Mouse (Mus musculus): ENCODE results near the gene Dock1.

Dock1 gene

GRCm38 (mm10) chr7:134695431-134695830 is 25.0 kb downstream of the Dock1 start:
- in situ Hi-C loops (cut with MboI, MseI) = no loop called here

DNA sequence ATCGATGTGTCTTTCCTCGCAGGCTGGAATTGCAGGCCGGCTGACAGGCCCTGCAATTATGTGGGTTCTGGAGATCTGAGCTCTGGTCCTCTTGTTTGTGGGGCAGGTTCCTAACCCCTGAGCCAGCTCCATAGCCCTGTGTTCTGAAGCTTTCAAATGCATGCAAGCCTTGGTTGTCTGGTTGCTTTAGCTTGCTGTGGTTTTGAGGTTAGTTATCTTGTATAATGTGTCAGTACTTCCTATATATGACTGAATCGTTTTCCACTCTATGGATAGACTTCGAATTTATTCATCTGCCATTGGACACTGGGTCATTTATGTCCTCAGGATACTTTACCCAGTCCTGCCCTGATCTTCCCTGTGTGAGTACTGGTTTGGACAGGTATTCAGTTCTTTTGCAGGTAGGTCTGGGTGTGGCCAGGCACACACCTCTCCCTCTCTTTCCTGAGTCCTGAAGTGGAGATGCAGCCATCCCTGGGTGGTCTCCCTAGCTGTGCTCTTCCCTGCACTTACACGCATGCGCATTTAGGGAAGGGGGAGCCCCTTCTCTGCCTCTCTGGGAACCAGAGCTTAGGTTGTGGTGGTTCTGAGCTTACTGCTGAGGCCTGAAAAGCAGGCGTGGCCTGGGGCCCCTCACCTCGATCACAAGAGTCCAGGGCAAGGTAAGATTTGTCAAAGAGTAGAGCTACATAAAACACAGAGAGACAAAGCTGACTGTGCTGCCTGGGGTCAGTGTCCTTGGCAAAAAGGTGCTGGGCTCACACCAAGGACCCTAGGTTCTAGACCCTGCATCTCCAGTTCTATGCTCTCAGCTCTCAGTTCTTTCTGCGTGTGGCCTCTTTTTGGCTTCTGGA is 25.9 kb downstream of the Dock1 start:
- in situ Hi-C loops (cut with MboI, MseI) = no loop called here

GRCm38 (mm10) chr7:134697479-134697878 is 27.0 kb downstream of the Dock1 start:
- in situ Hi-C loops (cut with MboI, MseI) = no loop called here

DNA sequence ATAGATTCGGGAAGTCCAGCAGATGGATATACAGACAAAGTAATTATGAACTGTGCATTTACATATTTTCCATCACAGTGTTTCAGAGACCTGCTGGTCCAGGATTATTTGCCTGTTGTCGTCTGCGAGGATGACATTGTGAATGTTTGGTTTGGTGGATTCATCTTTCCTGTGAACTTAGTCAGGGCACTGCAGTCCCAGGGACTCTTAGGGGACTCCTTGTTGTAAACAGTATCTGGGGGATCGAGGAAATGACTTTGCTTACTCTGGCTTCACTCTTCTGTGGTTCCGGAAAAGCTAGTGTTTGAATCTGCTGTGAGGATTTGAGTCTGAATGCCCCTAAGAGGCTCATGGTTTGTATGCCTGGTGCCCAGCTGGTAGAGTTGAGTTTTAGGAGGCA is 27.8 kb downstream of the Dock1 start:
- in situ Hi-C loops (cut with MboI, MseI) = no loop called here

DNA sequence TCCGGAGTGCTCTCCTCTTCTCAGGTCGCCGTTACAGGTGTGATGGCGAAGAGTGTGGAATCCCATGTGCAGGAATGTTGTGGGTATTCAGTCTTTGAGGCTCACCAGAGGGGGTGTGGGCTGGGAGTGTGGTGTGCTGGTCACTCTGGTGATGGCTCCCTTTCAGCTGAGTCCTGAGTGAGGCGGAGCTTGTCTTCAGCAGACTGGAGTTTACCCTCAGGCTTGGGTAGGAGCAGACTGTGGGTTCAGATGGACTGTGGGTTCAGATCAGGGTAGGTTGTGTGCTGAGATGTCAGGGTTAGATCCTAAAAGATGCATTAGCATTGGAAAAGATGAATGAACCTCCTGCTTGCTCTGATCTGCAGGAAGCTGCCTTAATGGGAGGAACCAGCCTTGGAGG is 29.5 kb downstream of the Dock1 start:
- in situ Hi-C loops (cut with MboI, MseI) = no loop called here

GRCm38 (mm10) chr7:134702481-134702880 is 32.0 kb downstream of the Dock1 start:
- in situ Hi-C loops (cut with MboI, MseI) = no loop called here

- in situ Hi-C loops (cut with MboI, MseI) = no loop called here
Measured at GRCm38 (mm10) chr7:134703704-134704103, 33.2 kb downstream of the Dock1 start.

- in situ Hi-C loops (cut with MboI, MseI) = no loop called here
Measured at GRCm38 (mm10) chr7:134709226-134709853, 38.9 kb downstream of the Dock1 start.

DNA sequence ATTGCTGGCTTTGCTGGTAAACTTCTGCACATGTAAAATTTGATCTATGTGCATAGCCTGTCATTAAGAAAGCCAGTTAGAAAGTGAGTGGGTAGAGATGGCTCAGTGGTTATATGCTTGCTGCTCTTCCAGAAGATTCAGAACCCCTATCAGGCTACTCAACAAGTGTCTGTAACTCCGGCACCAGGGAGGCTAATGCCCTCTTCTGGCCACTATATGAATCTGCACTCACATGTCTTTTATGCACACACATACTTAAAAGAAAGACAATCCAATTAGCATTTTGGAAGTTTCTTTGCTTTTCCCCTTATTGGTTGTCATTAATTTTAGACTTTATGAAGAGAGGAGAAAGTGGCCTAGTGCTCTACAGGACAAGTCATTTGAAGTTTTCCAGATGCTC is 41.1 kb downstream of the Dock1 start:
- in situ Hi-C loops (cut with MboI, MseI) = no loop called here

DNA sequence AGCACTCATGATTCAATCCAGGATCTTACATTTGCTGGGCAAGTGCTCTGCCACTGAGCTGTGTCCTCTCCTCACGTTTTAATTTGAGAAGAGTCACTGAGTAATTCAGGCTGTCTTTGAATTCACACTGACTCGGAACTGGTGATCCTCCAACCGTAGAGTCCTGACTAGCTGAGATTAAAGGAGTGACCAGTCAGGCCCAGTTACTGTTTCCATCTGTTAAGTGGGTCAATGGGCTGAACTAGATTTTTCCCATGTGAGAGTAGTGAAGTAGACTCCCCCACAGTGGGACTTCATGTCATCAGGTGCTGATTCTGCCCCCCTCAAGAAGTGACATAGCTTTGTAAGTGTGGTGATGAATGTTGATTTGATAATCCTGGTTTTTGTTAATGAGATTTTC is 49.0 kb downstream of the Dock1 start:
- in situ Hi-C loops (cut with MboI, MseI) = no loop called here

GRCm38 (mm10) chr7:134722361-134722760 is 51.9 kb downstream of the Dock1 start:
- in situ Hi-C loops (cut with MboI, MseI) = no loop called here

DNA sequence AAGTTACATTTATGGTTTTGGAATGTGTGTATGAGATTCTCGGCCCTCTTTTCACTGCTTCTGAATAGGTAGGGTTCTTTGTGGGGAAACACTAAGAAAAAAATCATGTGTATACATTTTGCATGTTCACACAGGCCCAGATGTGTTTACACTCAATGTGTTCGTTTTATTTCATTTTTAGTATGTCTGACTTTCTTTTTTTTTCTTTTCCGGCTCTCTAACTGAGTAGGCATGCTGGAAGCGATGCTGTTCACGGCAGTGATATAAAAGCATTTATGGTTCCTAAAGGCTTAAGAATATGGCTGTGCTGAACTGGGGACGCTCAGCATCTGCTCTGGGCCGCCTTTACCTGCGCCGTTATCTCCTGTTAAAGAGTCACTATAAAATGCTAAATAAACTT is 52.5 kb downstream of the Dock1 start:
- in situ Hi-C loops (cut with MboI, MseI) = no loop called here

GRCm38 (mm10) chr7:134723509-134723908 is 53.1 kb downstream of the Dock1 start:
- in situ Hi-C loops (cut with MboI, MseI) = no loop called here

GRCm38 (mm10) chr7:134724841-134725240 is 54.4 kb downstream of the Dock1 start:
- in situ Hi-C loops (cut with MboI, MseI) = no loop called here

DNA sequence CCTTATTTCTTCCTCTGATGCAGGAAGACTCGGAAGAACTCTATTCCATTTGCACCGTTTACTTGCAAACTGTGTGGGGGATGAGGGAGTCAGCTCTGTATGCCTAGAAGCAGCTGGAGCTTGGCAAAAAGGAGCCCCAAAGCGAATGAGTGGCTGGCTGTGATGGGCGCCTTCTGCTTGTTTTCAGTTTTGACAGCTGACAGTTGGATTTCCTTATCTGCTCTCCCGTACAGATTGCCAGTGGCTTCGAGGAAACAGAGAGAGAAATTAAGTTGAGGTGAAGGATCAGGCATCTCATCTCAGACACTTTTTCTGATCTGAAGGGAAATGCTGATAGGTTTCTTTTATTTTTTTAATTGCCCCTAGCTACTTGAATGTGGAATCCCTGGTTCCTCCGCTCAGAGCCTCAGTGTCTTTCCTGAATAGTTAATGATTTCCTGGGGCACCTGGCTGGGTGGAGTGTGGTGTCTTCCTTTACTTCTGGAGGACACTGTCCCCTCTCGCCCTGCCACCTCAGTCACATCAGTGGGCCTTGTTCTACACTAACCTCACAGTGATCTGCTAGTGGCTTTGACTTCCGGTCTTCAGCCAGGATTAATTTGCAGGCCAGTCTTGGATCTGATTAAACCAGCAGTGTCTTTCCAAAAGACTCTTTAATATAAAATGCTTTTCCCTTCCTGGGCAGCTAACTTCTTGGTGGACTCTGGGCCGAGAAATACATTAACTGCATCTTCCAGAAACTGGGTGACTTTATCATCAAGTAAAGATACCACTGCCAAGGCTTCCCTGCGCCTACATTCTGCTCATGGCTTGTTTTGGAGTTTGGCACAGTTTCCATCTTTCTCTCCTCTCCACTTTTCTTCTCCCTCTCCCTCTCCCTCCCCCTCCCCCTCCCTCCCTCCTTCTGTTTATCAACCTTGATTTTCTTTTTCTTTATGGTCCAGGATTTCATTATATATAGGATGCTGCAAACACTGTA is 55.4 kb downstream of the Dock1 start:
- in situ Hi-C loops (cut with MboI, MseI) = no loop called here

DNA sequence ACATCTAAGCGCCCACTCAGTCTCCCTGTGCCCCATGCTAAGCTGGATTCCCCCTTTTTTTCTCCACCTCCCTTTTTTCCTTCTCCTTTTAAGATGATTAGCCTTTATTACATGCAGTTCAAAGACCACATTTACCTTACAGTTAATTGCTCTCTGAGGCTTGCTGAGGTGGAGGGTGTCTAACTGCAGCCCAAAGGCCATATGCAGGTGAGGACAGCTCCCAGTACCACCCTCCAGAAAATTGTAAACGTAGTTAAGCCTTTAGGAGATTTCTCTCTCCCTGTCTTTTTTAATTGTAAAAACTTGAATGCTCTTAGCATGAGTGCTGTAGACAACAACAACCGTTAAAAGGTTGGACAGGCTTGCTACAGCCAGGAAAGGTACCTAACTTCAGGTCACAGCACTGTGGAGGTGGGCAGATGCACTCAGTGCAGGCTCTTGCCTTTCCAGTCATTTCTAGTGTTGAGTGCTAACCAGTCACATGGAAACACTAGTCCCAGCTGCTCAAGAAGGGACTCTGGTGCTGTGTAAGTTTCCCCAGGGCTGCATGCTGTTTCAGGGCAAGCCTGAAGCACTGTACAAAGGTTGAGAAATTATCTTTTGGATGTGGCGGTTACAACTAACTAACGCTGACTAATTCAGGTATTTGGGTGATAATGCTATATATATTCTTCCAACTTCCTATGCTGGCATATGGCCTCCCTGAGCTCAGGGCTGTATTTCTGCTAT is 56.2 kb downstream of the Dock1 start:
- in situ Hi-C loops (cut with MboI, MseI) = no loop called here

GRCm38 (mm10) chr7:134729348-134729747 is 58.9 kb downstream of the Dock1 start:
- in situ Hi-C loops (cut with MboI, MseI) = no loop called here

DNA sequence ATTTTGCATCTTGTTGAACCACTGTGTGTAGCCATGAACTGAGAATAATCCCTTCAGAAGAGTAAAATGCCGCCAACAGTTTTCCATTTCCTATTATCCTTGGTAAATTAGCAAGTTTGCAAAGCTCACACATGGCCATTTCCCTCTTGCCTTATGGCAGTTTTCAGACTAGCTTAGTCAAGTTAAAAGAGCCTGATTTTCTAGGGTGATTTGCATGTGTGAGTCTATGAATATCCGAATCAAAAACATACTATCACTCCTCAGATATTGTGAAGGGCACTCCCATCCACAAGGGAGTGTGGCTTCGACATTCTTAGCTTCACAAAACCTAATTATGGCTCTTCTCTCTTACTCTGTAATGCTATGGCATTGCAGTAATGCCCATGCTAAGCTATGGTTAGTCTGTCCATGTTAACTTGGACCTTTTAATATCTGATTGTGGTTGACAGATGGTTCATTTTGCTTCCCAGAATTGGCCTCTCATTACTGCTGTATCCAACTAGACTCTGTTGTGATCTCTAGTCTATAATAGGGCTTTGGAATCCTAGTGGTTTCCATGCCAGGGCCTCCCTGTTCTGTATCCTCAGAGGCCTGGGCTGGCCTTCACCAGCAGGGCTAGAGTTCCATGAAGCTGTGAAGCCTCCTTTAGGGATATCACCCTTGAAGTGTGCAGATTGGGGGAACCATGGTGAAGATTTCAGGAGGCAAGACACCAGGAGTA is 60.1 kb downstream of the Dock1 start:
- in situ Hi-C loops (cut with MboI, MseI) = no loop called here

DNA sequence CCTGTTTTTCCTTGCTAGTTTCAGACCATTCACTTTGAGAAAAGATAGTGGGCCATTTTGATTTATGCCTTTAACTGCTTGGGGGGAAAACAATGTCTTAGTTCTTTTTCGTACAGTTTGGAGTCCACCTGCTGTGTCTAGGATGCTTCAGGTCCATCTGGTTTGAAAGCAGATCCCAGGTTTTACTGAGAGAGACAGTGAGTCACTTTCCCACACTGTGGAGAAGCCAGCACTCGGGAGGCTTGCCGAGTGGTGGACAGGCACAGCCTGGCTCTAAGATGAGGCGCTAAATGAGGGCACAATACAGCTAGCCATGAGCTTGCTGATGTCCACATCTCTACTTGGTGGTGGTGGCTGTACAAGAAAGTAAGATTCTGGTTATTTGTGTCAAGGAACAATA is 76.6 kb downstream of the Dock1 start:
- in situ Hi-C loops (cut with MboI, MseI) = no loop called here

DNA sequence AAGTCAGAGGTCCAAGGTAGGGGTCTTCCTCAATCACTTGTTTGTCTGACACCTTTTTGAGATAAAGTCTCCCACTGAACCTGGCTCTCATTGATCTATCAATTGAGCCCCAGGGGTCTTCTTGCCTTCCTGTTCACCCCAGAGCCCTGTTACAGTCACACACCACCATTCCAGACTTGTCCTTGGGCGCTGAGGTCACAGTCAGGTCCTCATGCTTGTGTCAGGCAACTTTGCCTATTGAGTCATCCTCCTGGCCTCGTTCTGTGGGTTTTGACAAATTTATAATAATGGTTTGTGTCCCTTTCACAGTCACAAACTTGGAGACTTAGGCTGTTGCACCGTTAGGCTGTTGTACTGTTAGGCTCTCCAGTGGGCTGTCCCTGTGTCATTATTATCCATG is 77.9 kb downstream of the Dock1 start:
- in situ Hi-C loops (cut with MboI, MseI) = no loop called here

- in situ Hi-C loops (cut with MboI, MseI) = no loop called here
Measured at GRCm38 (mm10) chr7:134749613-134750012, 79.2 kb downstream of the Dock1 start.

Data from T-helper 1 cell (primary cell).